Mouse (Mus musculus) bone marrow macrophage, adult 2 months (primary cell): ENCODE results near the gene Meiob.

ENCODE experiments used
- CTCF ChIP-seq: IDR thresholded peaks from 2 replicates; pipeline ENCODE4 v1.5.1; 2012; ENCODE audit warnings: low read depth, mild to moderate bottlenecking, low read length, moderate library complexity
- POLR2A ChIP-seq: IDR thresholded peaks from 2 replicates; pipeline ENCODE4 v1.6.1; 2012; ENCODE audit warnings: mild to moderate bottlenecking, low read depth, low read length, borderline replicate concordance

DNA sequence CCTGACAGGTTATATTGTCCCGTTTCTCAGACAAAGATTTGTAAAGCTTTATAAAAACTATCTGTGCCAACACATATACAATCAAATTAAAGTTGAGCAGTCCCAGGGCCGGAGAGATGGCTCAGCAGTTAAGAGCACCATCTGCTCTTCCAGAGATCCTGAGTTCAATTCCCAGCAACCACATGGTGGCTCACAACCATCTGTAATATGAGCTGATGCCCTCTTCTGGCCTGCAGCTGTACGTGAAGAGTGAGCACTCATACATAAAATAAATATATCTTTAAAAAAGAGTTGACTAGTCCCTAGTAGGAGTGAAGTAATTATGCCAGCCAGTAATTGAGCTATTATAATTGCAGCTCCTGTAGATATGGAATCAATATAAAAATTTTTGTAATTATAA lies 3.6 kb upstream of the Meiob start:
- TF ChIP-seq CTCF (no peak), POLR2A (no peak)
